Mouse (Mus musculus): Measurements from ENCODE around the gene Acbd7. TPM values are rescaled to one million over a fixed set of nuclear protein-coding genes. Genes with fewer than 3 reads are reported as not detected.

The Acbd7 gene
- total RNA-seq (2023) = not detected

DNA sequence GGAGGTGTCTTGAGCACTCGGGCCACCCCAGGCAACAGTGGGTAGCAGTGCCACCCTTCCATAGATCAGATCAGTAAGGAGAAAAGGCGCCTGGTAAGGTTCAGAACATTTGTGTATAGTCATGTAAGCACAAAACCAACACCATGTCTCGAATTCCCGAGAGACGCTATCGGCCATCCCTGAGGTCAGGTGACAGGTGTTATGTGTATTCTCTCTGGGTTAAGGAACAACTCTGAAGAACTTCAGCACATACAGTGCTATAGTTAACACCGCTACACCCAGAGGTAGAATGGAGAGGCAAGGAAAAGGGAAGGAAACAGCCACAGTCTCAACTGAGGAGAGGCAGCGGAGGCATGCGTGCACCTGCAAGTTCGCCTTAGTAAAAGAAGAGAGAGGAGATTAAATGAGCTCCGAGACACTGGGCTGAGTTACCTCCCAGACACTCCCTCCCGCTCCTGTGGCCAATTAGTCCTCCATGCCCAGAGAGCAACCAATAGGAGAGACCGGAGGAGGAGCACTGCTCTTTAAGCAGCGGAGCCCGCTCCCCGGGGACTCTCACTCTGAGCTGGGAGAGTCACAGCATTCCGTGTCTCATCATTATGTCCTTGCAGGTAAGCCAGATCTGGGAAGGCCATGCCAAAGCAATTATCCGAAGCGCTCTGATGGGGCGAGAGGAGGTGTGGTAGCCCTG lies at the start of gene Acbd7:
Acbd7 (plus strand) TSS at position 558 of the 691 bp plus-strand sequence.

DNA sequence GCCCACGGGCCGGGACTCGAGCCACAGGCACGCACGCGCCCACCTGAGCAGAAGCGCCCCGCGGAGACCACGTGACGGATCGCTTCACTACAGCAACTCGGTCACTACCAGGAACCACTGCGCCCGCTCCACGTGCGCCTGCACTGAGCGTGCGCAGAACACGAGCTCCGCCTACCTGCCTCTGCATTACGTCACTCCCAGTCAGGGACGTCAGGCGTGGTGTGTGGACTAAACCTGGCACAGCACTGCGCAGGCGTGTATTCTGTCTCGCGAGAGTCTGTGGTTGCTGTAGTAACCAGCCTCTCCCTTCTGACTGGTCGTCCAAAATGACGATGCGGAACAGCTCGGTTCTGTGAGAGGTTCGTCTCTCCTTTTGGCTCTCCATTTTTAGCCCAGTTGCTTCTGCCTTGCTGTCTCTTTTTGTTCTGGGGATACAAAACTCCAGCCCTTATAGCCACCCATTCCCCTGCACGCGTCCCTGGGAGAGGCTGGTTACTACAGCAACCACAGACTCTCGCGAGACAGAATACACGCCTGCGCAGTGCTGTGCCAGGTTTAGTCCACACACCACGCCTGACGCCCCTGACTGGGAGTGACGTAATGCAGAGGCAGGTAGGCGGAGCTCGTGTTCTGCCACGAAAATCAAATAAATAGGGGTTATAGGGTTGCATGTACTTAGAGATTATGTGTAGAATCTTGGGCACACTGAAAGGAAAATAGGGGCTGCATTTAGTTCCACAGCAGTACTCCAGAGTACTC lies 3.3 kb upstream of the Acbd7 start, which contains the start of gene Rpp38:
Rpp38 (minus strand) TSS at position 160 of the 759 bp plus-strand sequence.

Other genes starting within 250 kb of the Acbd7 start
- 0.24 TPM for gene Fam171a1, start 221.9 kb upstream of the Acbd7 start, total RNA-seq (2023)
- 34.6 TPM for gene Nmt2, start 52.0 kb upstream of the Acbd7 start, total RNA-seq (2023)
- 8.0 TPM for gene Rpp38, start 3.5 kb upstream of the Acbd7 start, total RNA-seq (2023)
- not detected for gene Olah, start 61.0 kb downstream of the Acbd7 start, total RNA-seq (2023)
- gene Meig1, start 86.5 kb downstream of the Acbd7 start, total RNA-seq (2023) = not detected
- 34.9 TPM for gene Dclre1c, start 88.0 kb downstream of the Acbd7 start, total RNA-seq (2023)
- gene Suv39h2, start 138.9 kb downstream of the Acbd7 start, total RNA-seq (2023) = 1.9 TPM
- gene Gm45902, start 176.6 kb downstream of the Acbd7 start, total RNA-seq (2023) = 19.3 TPM
- gene Hspa14, start 176.6 kb downstream of the Acbd7 start, total RNA-seq (2023) = 104 TPM
- 0.62 TPM for gene Cdnf, start 176.9 kb downstream of the Acbd7 start, total RNA-seq (2023)
- gene Fam107b, start 234.3 kb downstream of the Acbd7 start, total RNA-seq (2023) = 356 TPM

All from CD4-positive naive resting alpha-beta T cell, adult 57 days (primary cell).